Mouse (Mus musculus) spleen, adult 2 months (tissue): ENCODE data around the gene Afdn. TPM values are rescaled to one million over a fixed set of nuclear protein-coding genes. Genes with fewer than 3 reads are reported as not detected.

Experiments
- DNase-seq, 2 experiments: peaks; one replicate each; pipeline versions ENCODE4 v3.0.0 to v3.0.0-alpha.2; 2012 to 2021; ENCODE audit warnings: low spot score in 2 of 2, low read depth in 1 of 2
- H3K27ac ChIP-seq: fragments of 200-500 bp; 2 replicates; pipeline ENCODE4 v1.5.1; 2012; ENCODE audit warnings: low read length, inconsistent platforms; ENCODE audit not compliant: insufficient read depth
- H3K27me3 ChIP-seq: fragments of 200-500 bp; 2 replicates; pipeline ENCODE4 v1.6.1; 2012; ENCODE audit warnings: mild to moderate bottlenecking, moderate library complexity, low read length, inconsistent platforms; ENCODE audit not compliant: control insufficient read depth, insufficient read depth
- H3K36me3 ChIP-seq: fragments of 200-500 bp; 2 replicates; pipeline ENCODE4 v1.6.1; 2012; ENCODE audit warnings: mild to moderate bottlenecking, low read length, inconsistent platforms; ENCODE audit not compliant: control insufficient read depth, insufficient read depth
- H3K4me1 ChIP-seq: fragments of 200-500 bp; 2 replicates; pipeline ENCODE4 v1.6.1; 2011; ENCODE audit warnings: inconsistent platforms; ENCODE audit not compliant: control insufficient read depth, insufficient read depth, insufficient read length
- H3K4me3 ChIP-seq: fragments of 200-500 bp; 2 replicates; pipeline ENCODE4 v1.5.1; 2011; ENCODE audit warnings: mild to moderate bottlenecking, inconsistent platforms; ENCODE audit not compliant: insufficient read depth, insufficient read length; ENCODE audit errors: extremely low read depth
- CTCF ChIP-seq: fragments of 200-500 bp; IDR thresholded peaks from 2 replicates; pipeline ENCODE4 v1.5.1; 2011; ENCODE audit warnings: mild to moderate bottlenecking, inconsistent platforms; ENCODE audit not compliant: insufficient read depth, insufficient read length, insufficient replicate concordance; ENCODE audit errors: extremely low read depth
- POLR2A ChIP-seq: fragments of 200-500 bp; IDR thresholded peaks from 2 replicates; pipeline ENCODE4 v1.6.1; 2011; ENCODE audit warnings: low read depth, low read length, inconsistent platforms
- WGBS: fragments of 180-500 bp; shearing (Covaris S2); methylation state at CpG from one replicate; pipeline ENCODE4 v1.1.7; 2018; 5-methylcytosine and 5-hydroxymethylcytosine counted together
- polyA plus RNA-seq: library from polyadenylated mRNA; depleted of rRNA; stranded (reverse); fragments of >200 nt; gene quantifications from 2 replicates; pipeline ENCODE4 v1.2.3, GENCODE M21; 2012

Gene Afdn
- polyA plus RNA-seq, 1 experiment, result 6.3 TPM

- no peaks in the 10 kb centered on the region for H3K4me1 ChIP-seq
- WGBS, result 84% methylated on average over 8 of the region's 8 CpGs
- no peak overlapping the region for H3K4me3 ChIP-seq
- H3K27me3 ChIP-seq, result no peaks in the 10 kb centered on the region
- TF ChIP-seq POLR2A (no peak), CTCF (no peak)
- no peaks in the 10 kb centered on the region for H3K36me3 ChIP-seq
- H3K27ac ChIP-seq, result no peak overlapping the region
- no peak for DNase-seq
Observed at GRCm38 (mm10) chr17:13903793-13904192, 143.5 kb downstream of the Afdn start.

DNA sequence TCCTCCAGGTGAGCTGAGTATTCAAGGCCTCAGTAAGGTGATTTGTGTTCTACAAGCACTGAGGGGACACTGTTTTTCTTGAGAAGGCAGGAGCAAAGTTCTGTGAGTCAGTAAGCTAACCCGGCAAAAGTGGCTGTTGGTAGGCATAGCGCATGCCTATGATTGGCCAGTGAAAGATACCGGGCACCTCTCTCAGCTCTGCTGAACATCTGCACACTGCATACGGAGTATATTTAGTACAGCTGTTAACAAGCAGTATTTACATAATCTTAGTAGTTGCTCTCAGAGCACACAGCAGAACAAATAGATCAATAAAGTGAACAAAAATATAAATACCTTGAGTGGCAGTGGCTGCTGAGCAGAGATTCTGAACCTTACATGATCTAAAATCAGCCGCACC, 146.7 kb downstream of the Afdn start:
- Histone ChIP-seq H3K36me3 (no peaks in the 10 kb centered on the region), H3K4me3 (no peak overlapping the region), H3K27me3 (no peaks in the 10 kb centered on the region), H3K27ac (no peak overlapping the region), H3K4me1 (no peaks in the 10 kb centered on the region)
- 95% methylated on average over 5 of the region's 5 CpGs for WGBS
- DNase-seq, result no peak
- TF ChIP-seq POLR2A, result no peak
- TF ChIP-seq CTCF, result no peak

DNA sequence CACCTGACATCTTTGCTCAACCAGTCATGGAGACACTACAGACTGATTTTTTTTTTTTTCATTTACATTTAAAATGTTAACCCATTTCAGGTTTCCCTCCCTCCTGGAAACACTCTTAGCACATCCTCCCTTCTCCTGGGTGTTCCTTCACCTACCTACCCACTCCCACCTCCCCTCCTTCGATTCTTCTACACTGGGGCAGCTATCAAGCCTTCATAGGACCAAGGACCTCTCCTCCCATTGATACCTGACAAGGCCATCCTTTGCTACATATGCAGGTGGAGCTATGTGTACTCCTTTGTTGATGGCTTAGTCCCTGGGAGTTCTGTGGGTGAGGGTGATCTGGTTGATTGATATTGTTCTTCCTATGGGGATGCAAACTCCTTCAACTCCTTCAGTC, 147.3 kb downstream of the Afdn start:
- no peaks in the 10 kb centered on the region for H3K36me3 ChIP-seq
- H3K27ac ChIP-seq, result no peak overlapping the region
- no peak overlapping the region for H3K4me3 ChIP-seq
- WGBS, result 57% methylated on average over 1 of the region's 1 CpGs
- TF ChIP-seq POLR2A (no peak), CTCF (no peak)
- DNase-seq, result no peak
- no peaks in the 10 kb centered on the region for H3K27me3 ChIP-seq
- H3K4me1 ChIP-seq, result no peaks in the 10 kb centered on the region

- no peak for DNase-seq
- Histone ChIP-seq H3K27me3 (no peaks in the 10 kb centered on the region), H3K27ac (no peak overlapping the region), H3K4me3 (no peak overlapping the region), H3K36me3 (no peaks in the 10 kb centered on the region), H3K4me1 (no peaks in the 10 kb centered on the region)
- TF ChIP-seq CTCF (no peak), POLR2A (no peak)
- WGBS, result 81% methylated on average over 4 of the region's 4 CpGs
Observed at GRCm38 (mm10) chr17:13913951-13914350, 153.6 kb downstream of the Afdn start.

GRCm38 (mm10) chr17:13914531-13914930, 154.2 kb downstream of the Afdn start:
- TF ChIP-seq POLR2A (no peak), CTCF (no peak)
- Histone ChIP-seq H3K4me3 (no peak overlapping the region), H3K27ac (no peak overlapping the region), H3K4me1 (no peaks in the 10 kb centered on the region), H3K36me3 (no peaks in the 10 kb centered on the region), H3K27me3 (no peaks in the 10 kb centered on the region)
- DNase-seq, result no peak
- 79% methylated on average over 4 of the region's 4 CpGs for WGBS

DNA sequence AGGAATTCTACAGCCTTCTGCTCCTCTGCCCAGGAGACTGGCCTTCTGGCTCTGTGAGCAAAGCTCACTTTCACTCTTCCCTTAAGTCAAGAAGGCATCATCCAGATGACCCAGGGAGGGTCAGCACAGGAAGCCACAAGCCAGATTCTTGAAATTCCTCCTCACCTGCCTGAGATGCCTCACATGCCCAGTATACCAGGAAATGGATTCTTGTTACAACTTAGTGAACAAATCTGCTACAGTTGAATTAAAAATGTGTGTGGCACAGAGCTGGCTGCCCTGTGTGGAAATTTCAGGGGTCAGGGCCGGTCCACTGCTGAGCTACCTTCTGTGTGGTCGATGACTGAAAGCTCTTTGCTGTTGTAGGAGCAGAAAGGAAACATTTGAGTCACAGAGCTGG, 160.4 kb downstream of the Afdn start:
- no peak for DNase-seq
- TF ChIP-seq POLR2A (no peak), CTCF (no peak)
- Histone ChIP-seq H3K4me3 (no peak overlapping the region), H3K36me3 (no peaks in the 10 kb centered on the region), H3K4me1 (no peaks in the 10 kb centered on the region), H3K27me3 (no peaks in the 10 kb centered on the region), H3K27ac (no peak overlapping the region)
- WGBS, result 64% methylated on average over 2 of the region's 2 CpGs

- Histone ChIP-seq H3K36me3 (no peaks in the 10 kb centered on the region), H3K27ac (no peak overlapping the region), H3K4me3 (no peak overlapping the region), H3K27me3 (no peaks in the 10 kb centered on the region), H3K4me1 (no peaks in the 10 kb centered on the region)
- 79% methylated on average over 2 of the region's 2 CpGs for WGBS
- no peak for DNase-seq
- TF ChIP-seq POLR2A (no peak), CTCF (no peak)
Observed at GRCm38 (mm10) chr17:13923418-13923817, 163.1 kb downstream of the Afdn start.

DNA sequence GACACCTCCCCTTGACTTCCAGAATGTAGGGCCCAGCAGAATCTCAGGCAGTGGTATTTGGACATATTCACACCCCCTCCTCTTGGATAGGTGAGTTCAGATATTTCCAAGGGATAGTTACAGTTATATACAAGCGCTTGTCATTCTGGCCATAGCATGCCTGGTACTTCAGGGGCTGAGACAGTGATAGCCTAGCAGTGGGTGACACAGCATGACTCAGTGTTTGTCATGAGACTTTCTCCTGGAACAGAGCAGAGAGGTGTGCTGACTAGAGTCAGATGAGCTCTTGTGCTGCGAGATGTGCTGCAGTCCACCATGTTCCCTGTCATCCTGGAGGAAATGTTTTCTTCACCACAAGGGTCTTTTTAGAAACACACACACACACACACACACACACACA, 164.2 kb downstream of the Afdn start:
- WGBS, result 92% methylated on average over 2 of the region's 2 CpGs
- no peak overlapping the region for H3K27ac ChIP-seq
- no peaks in the 10 kb centered on the region for H3K4me1 ChIP-seq
- TF ChIP-seq POLR2A (no peak), CTCF (no peak)
- no peak for DNase-seq
- no peaks in the 10 kb centered on the region for H3K36me3 ChIP-seq
- no peak overlapping the region for H3K4me3 ChIP-seq
- H3K27me3 ChIP-seq, result no peaks in the 10 kb centered on the region
